In the genomic region with DNA sequence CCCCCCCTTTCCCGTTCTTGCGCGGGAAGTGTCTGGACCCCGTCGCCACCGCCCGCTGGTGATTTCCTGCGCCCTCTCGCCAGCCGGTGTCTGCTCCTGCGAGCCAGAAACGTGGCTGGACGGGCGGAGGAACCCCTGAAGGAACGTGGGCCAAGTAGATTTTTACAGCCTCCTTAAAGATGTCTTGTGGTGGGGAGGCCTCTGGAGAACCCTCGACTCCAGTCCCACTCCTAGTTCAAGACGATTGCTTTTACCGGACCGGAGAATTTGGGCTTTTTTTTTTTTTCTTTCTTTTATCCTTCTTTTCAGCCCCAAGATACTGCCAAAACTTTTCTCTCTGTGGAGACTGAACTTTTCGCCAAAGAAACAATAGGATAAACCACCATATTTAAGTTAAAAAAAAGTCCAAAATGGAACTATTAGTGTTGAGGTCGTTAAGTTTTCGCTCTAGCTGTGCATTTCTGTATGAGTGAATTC, we compare ENCODE assay signal across 8 mouse cellular contexts. TPM values are rescaled to one million over a fixed set of nuclear protein-coding genes. Genes with fewer than 3 reads are reported as not detected.
A peak's percentile ranks its signal among the peaks of the same experiment; 100 is the strongest.
DNase-seq lines count a peak whose midpoint lies in the region; ATAC-seq and TF ChIP-seq lines count a peak whose summit lies in the region.

No protein-coding gene starts in this region.

- H3K27ac ChIP-seq in heart, embryonic 13.5 days (replicated peaks): peak overlapping the region; percentile 93
- H3K27ac ChIP-seq in MEL (ENCODE audit: control insufficient read depth, low read depth, low read length): peak overlapping the region; percentile 89
- H3K27ac ChIP-seq in hindbrain, embryonic 10.5 days: peak overlapping the region; percentile 94

- peak overlapping the region; percentile 82 for H3K4me2 ChIP-seq in heart, embryonic 13.5 days

- no peak for TF ChIP-seq POLR2A in MEL (IDR thresholded peaks at IDR 0.05; ENCODE audit: control insufficient read depth in 1 of 2, insufficient read depth in 1 of 2, low read depth in 1 of 2, low read length in 2 of 2, poor library complexity in 1 of 2)

- peaks cover 15% of the 10 kb centered on the region for H3K36me3 ChIP-seq in heart, embryonic 13.5 days
- H3K36me3 ChIP-seq in MEL (ENCODE audit: control insufficient read depth in 1 of 2, insufficient read depth in 2 of 2, low read length in 2 of 2): peaks cover 10 to 27% of the 10 kb centered on the region in 2 experiments; a peak in 3 of 4 replicates
- H3K36me3 ChIP-seq in hindbrain, embryonic 10.5 days: peaks cover 26% of the 10 kb centered on the region

- H3K4me1 ChIP-seq in heart, embryonic 13.5 days: peaks cover 40% of the 10 kb centered on the region
- peaks cover 0 to 12% of the 10 kb centered on the region in 2 experiments; a peak in 3 of 4 replicates for H3K4me1 ChIP-seq in MEL (ENCODE audit: control insufficient read depth in 1 of 2, insufficient read depth in 2 of 2, low read length in 2 of 2)
- H3K4me1 ChIP-seq in hindbrain, embryonic 10.5 days (replicated peaks): peaks cover 30% of the 10 kb centered on the region

- peak overlapping the region; percentile 91 for H3K4me3 ChIP-seq in heart, embryonic 13.5 days
- H3K4me3 ChIP-seq in MEL (ENCODE audit: control insufficient read depth in 1 of 2, insufficient read depth in 1 of 2, low read depth in 2 of 2, low read length in 2 of 2): peak overlapping the region; percentile 80 to 88
- peak overlapping the region; percentile 86 for H3K4me3 ChIP-seq in hindbrain, embryonic 10.5 days

- no peaks in the 10 kb centered on the region for H3K27me3 ChIP-seq in heart, embryonic 13.5 days (replicated peaks)
- no peaks in the 10 kb centered on the region for H3K27me3 ChIP-seq in MEL (ENCODE audit: control insufficient read depth in 1 of 2, insufficient read depth in 2 of 2, low read length in 2 of 2)
- H3K27me3 ChIP-seq in hindbrain, embryonic 10.5 days (ENCODE audit: insufficient read depth, poor library complexity, severe bottlenecking): no peaks in the 10 kb centered on the region

- no peak; the same call in 1 of the 2 replicates for ATAC-seq in heart, embryonic 13.5 days (ENCODE audit: extremely low read depth, insufficient number of reproducible peaks, low FRiP score, low TSS enrichment)
- peak; percentile 42 for ATAC-seq in megakaryocyte progenitor cell, adult 5-6 weeks (replicated peaks; ENCODE audit: poor library complexity)

- no peak for TF ChIP-seq EP300 in MEL (IDR thresholded peaks at IDR 0.05; ENCODE audit: low read depth in 1 of 2, low read length in 2 of 2)

- H3K79me2 ChIP-seq in MEL (ENCODE audit: control insufficient read depth, insufficient read depth, low read length, poor library complexity): peaks cover 50% of the 10 kb centered on the region

- DNase-seq in heart, adult 11 months: no peak
- no peak for DNase-seq in MEL (ENCODE audit: low read depth, low spot score)
- DNase-seq in hindbrain, embryonic 10.5 days (ENCODE audit: low spot score): no peak
- no peak for DNase-seq in right cerebral cortex, adult 2 months (ENCODE audit: low spot score in 2 of 2)
- DNase-seq in gastrocnemius, postnatal 10 days: no peak
- DNase-seq in spleen, adult 12 weeks (ENCODE audit: low spot score): no peak

- WGBS in heart, embryonic 13.5 days: 0% methylated on average over 22 of the region's 22 CpGs
- WGBS in hindbrain, embryonic 10.5 days: under 1% methylated on average over 22 of the region's 22 CpGs

- TF ChIP-seq CTCF in MEL (IDR thresholded peaks at IDR 0.05 in 2 of 3, conservative IDR thresholded peaks at IDR 0.05 in 1 of 3; ENCODE audit: control insufficient read depth in 1 of 3, insufficient read depth in 1 of 3, low read depth in 2 of 3, low read length in 3 of 3, poor library complexity in 1 of 3, severe bottlenecking in 1 of 3): no peak

- TF ChIP-seq RAD21 in MEL (IDR thresholded peaks at IDR 0.05; ENCODE audit: low read depth, low read length): no peak

- H3K9ac ChIP-seq in heart, embryonic 13.5 days: peak overlapping the region; percentile 96
- H3K9ac ChIP-seq in MEL (ENCODE audit: control insufficient read depth, low read depth, low read length, poor library complexity, severe bottlenecking): peak overlapping the region; percentile 91

- H3K9me3 ChIP-seq in heart, embryonic 13.5 days: no peaks in the 10 kb centered on the region
- H3K9me3 ChIP-seq in MEL (replicated peaks; ENCODE audit: insufficient read depth, low read length): no peaks in the 10 kb centered on the region
- H3K9me3 ChIP-seq in hindbrain, embryonic 10.5 days: no peaks in the 10 kb centered on the region

TF ChIP-seq in MEL, 35 proteins besides CTCF, POLR2A, EP300 and RAD21:
- TF ChIP-seq ELF1 (IDR thresholded peaks at IDR 0.05; ENCODE audit: low read depth, low read length) (no peak), USF2 (IDR thresholded peaks at IDR 0.05; ENCODE audit: borderline replicate concordance in 1 of 2, insufficient read depth in 1 of 2, low read depth in 1 of 2, low read length in 2 of 2) (no peak), BHLHE40 (IDR thresholded peaks at IDR 0.05; ENCODE audit: borderline replicate concordance, low read depth, low read length) (no peak), NELFE (IDR thresholded peaks at IDR 0.05; ENCODE audit: low read depth, low read length) (peak; percentile 3; the same call in 1 of the 2 replicates), MXI1 (IDR thresholded peaks at IDR 0.05; ENCODE audit: low read depth, low read length) (peak; percentile 83), SIN3A (IDR thresholded peaks at IDR 0.05; ENCODE audit: low read length) (peak; percentile 35; the same call in 1 of the 2 replicates), MAX (IDR thresholded peaks at IDR 0.05; ENCODE audit: low read length) (0 out of 2 replicates have a peak, but pooled peaks have one; percentile 12), UBTF (IDR thresholded peaks at IDR 0.05; ENCODE audit: borderline replicate concordance, insufficient read depth, low read depth, low read length) (0 out of 2 replicates have a peak, but pooled peaks have one; percentile 37), HCFC1 (IDR thresholded peaks at IDR 0.05; ENCODE audit: low read depth, low read length) (no peak), ZMIZ1 (IDR thresholded peaks at IDR 0.05; ENCODE audit: low read depth, low read length) (peak; percentile 55; the same call in 1 of the 2 replicates), GABPA (IDR thresholded peaks at IDR 0.05; ENCODE audit: low read depth, low read length) (no peak), TAL1 (IDR thresholded peaks at IDR 0.05; ENCODE audit: low read length) (no peak), POLR2AphosphoS2 (IDR thresholded peaks at IDR 0.05; ENCODE audit: low read length) (no peak), CHD1 (IDR thresholded peaks at IDR 0.05; ENCODE audit: low read depth, low read length) (peak; percentile 91), GATA1 (IDR thresholded peaks at IDR 0.05; ENCODE audit: low read depth, low read length) (no peak), KAT2A (conservative IDR thresholded peaks at IDR 0.05; ENCODE audit: low read depth, low read length) (no peak), POLR2AphosphoS5 (IDR thresholded peaks at IDR 0.05; ENCODE audit: borderline replicate concordance, low read depth, low read length) (no peak), CHD2 (IDR thresholded peaks at IDR 0.05; ENCODE audit: low read length) (no peak), ZC3H11A (IDR thresholded peaks at IDR 0.05; ENCODE audit: low read depth, low read length) (no peak)
TF ChIP-seq in MEL: peak in this region for 7.

RNA-seq across cellular contexts. Expression of a gene that starts 0.7 kb away (rescaled TPM):
- polyA plus RNA-seq in heart, embryonic 13.5 days (2015; fragmentation: Nextera tagmentation; extraction: Ambion mirVana): 152 and 167 TPM in 2 replicates
- 197 and 210 TPM in 2 replicates for total RNA-seq in MEL (2012; rRNA removed)
- 100 to 1,000 TPM; 114 to 550 TPM for polyA plus RNA-seq in MEL (2012; ENCODE audit: insufficient read depth in 1 of 2, insufficient read length in 2 of 2, low read depth in 1 of 2, low replicate concordance in 2 of 2, missing spikeins in 1 of 2)
- polyA plus RNA-seq in hindbrain, embryonic 10.5 days (2016; fragmentation: Nextera tagmentation; extraction: Ambion mirVana): 217 and 297 TPM in 2 replicates
- total RNA-seq in megakaryocyte progenitor cell, adult 5-6 weeks (2015): 182 and 193 TPM in 2 replicates
- total RNA-seq in megakaryocyte progenitor cell, adult 5-6 weeks (2017): 111 and 115 TPM in 2 replicates
- total RNA-seq in gastrocnemius, postnatal 10 days (2021): 10 to 100 TPM; 45.9 to 48.7 TPM

RNA-seq across cellular contexts. Expression of a gene that starts 0.9 kb away (rescaled TPM):
- polyA plus RNA-seq in heart, embryonic 13.5 days (2015; fragmentation: Nextera tagmentation; extraction: Ambion mirVana): 67.6 and 68.8 TPM in 2 replicates
- 27.0 and 28.0 TPM in 2 replicates for total RNA-seq in MEL (2012; rRNA removed)
- polyA plus RNA-seq in MEL (2012; ENCODE audit: insufficient read depth in 1 of 2, insufficient read length in 2 of 2, low read depth in 1 of 2, low replicate concordance in 2 of 2, missing spikeins in 1 of 2): 10 to 100 TPM in 1 of 2 experiments, not detected in 1; 51.7 TPM
- 71.2 and 82.0 TPM in 2 replicates for polyA plus RNA-seq in hindbrain, embryonic 10.5 days (2016; fragmentation: Nextera tagmentation; extraction: Ambion mirVana)
- total RNA-seq in megakaryocyte progenitor cell, adult 5-6 weeks (2015): 71.3 and 72.6 TPM in 2 replicates
- total RNA-seq in megakaryocyte progenitor cell, adult 5-6 weeks (2017): 27.9 and 35.2 TPM in 2 replicates
- 10 to 100 TPM; 44.2 to 48.0 TPM for total RNA-seq in gastrocnemius, postnatal 10 days (2021)

RNA-seq across cellular contexts. Expression of a gene that starts 44.5 kb away (rescaled TPM):
- 6.2 and 7.7 TPM in 2 replicates for polyA plus RNA-seq in heart, embryonic 13.5 days (2015; fragmentation: Nextera tagmentation; extraction: Ambion mirVana)
- 8.0 and 11.2 TPM in 2 replicates for total RNA-seq in MEL (2012; rRNA removed)
- polyA plus RNA-seq in MEL (2012; ENCODE audit: insufficient read depth in 1 of 2, insufficient read length in 2 of 2, low read depth in 1 of 2, low replicate concordance in 2 of 2, missing spikeins in 1 of 2): 10 to 100 TPM in 1 of 2 experiments, not detected in 1; 17.7 TPM
- polyA plus RNA-seq in hindbrain, embryonic 10.5 days (2016; fragmentation: Nextera tagmentation; extraction: Ambion mirVana): 1.9 and 2.6 TPM in 2 replicates
- not detected in 2 replicates for total RNA-seq in megakaryocyte progenitor cell, adult 5-6 weeks (2015)
- not detected in 2 replicates for total RNA-seq in megakaryocyte progenitor cell, adult 5-6 weeks (2017)
- total RNA-seq in gastrocnemius, postnatal 10 days (2021): under 1 TPM in 1 of 2 experiments, not detected in 1; 0.50 TPM
